Mouse (Mus musculus): ENCODE measurements at regions not wholly inside any gene's neighbourhood (a gene's known extent, or its start where the extent isn't known, plus 50 kb on each side); places are given as distances from the start of the nearest gene placed in this dataset.

DNA sequence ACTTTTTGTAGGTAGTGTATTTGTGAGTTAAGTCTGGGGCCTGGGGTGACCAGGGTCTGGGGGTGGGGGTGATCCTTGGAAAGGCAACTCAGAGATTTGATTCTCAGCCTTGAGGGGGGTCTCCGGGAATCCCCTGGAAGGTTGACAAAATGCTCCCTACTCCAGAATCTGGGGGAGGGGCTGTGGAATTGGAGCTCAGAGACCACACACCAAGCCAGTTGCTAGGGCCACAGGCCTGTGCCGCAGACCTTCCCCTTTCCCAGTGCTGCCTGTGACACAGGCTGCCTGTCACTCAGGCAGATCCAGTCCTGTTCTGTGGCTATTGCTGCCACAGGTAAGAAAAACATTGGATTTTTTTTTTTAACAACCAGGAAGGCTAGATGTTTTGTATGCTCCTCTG, 89.0 kb upstream of the Ercc6l2 start:
- no peak for TF ChIP-seq CTCF (IDR thresholded peaks at IDR 0.05)
- Histone ChIP-seq H3K27ac (no peak overlapping the region), H3K4me3 (no peak overlapping the region)
- intact Hi-C loops (cut with DNase I): no loop called here
- DNase-seq (ENCODE audit: extremely low spot score in 1 of 2, low spot score in 2 of 2): no peak

DNA sequence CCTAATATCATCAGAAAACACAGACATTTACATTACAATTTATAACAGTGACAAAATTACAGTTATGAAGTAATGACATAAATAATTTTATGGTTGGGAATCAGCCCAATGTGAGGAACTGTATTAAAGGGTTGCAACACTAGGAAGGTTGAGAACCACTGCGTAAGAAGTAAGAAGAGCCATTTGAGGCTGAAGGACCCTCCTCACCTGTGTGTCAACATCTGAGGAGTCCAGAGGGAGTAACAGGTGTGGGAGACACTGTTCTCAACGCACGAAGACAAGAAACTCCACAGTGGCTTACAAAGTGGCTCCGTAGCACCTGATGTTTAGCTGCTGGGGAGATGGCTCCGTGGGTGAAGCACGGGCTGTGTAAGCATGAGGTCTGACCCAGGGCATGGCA, 88.5 kb upstream of the Ercc6l2 start:
- no peak for TF ChIP-seq CTCF (IDR thresholded peaks at IDR 0.05)
- Histone ChIP-seq H3K4me3 (no peak overlapping the region), H3K27ac (no peak overlapping the region)
- DNase-seq (ENCODE audit: extremely low spot score in 1 of 2, low spot score in 2 of 2): no peak
- intact Hi-C loops (cut with DNase I): no loop called here

DNA sequence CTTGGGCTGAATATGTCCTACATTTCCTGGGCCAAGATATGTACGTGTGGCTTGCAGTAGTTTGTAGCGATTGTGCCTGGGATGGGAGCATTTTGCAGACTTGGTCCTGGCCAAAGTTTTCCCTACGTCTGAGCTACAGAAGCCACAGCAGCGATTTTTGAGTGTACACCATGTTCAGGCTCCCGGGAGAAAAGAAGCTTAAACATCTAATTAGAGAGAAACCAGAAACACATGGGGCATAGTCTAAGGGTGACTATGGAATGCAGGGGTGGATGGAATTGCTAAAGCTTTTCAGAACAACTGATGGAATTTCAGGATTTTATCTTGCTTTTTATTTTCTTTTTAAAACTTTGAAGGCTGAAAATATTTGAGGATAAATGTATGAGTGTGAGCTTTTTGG, 79.3 kb upstream of the Ercc6l2 start:
- intact Hi-C loops (cut with DNase I): no loop called here
- DNase-seq (ENCODE audit: extremely low spot score in 1 of 2, low spot score in 2 of 2): no peak
- H3K27ac ChIP-seq: no peak overlapping the region
- TF ChIP-seq CTCF (IDR thresholded peaks at IDR 0.05): no peak
- no peak overlapping the region for H3K4me3 ChIP-seq

DNA sequence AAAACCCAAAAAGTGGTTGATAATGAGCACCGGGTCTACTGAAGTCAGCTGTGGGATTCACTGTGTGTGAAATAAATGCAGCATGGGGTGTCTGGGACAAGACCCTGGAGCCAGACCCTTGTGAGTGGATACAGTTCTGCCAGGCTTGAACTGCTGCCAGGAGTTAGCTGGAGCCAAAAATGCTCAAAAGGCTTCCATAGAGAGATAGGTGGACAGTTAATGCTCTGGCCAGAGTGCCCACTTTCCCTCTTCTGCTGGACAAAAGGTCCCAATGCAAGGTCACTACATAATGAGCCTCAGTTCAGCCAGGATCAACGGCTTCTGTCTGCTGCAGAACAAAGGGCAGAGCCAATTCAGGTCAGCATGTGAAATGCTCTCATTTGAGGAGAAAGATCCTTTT, 73.2 kb upstream of the Ercc6l2 start:
- Histone ChIP-seq H3K27ac (no peak overlapping the region), H3K4me3 (no peak overlapping the region)
- DNase-seq (ENCODE audit: extremely low spot score in 1 of 2, low spot score in 2 of 2): no peak
- no peak for TF ChIP-seq CTCF (IDR thresholded peaks at IDR 0.05)
- intact Hi-C loops (cut with DNase I): no loop called here

DNA sequence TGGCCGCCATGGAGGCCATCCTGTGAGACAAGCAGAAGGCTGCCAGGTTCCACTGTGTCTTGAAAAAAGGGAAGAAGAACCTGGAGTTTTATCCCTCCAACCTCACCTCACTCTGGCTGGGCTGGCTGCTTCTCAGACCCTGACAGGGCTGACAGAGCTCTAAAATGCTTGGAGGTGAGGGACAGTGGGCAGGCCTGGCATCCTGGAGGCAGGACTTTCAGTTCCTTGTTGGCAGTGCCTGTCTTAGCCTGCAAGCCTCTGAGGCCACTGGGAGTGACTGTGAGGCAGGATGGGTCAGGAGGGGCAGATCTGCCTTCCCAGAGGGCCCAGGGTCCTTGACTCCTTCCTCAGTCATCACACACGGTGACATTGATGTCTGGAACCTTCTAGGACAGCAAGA, 66.3 kb upstream of the Ercc6l2 start:
- DNase-seq (ENCODE audit: extremely low spot score in 1 of 2, low spot score in 2 of 2): no peak
- H3K4me3 ChIP-seq: no peak overlapping the region
- H3K27ac ChIP-seq: no peak overlapping the region
- intact Hi-C loops (cut with DNase I): no loop called here
- no peak for TF ChIP-seq CTCF (IDR thresholded peaks at IDR 0.05)

DNA sequence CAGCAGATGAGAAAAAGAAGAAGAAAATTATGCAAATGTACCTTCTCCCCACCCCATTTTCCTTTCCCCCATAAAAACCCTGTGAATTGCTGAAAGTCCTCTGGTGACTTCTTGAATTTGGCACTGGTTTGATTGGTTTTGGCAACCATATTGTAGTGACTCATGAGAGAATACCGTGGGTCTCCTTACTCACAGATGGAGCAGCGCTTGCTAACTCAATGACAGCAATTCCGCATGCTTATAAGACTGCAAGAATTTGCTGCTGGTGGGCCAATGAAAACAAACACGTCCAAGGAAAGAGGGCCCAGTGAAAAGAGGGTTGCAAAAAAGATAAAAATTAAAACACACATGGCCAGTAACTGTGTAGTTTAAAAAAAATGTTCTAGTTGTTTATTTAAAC, 65.0 kb upstream of the Ercc6l2 start:
- H3K4me3 ChIP-seq: no peak overlapping the region
- H3K27ac ChIP-seq: no peak overlapping the region
- DNase-seq (ENCODE audit: extremely low spot score in 1 of 2, low spot score in 2 of 2): no peak
- intact Hi-C loops (cut with DNase I): no loop called here
- TF ChIP-seq CTCF (IDR thresholded peaks at IDR 0.05): no peak

DNA sequence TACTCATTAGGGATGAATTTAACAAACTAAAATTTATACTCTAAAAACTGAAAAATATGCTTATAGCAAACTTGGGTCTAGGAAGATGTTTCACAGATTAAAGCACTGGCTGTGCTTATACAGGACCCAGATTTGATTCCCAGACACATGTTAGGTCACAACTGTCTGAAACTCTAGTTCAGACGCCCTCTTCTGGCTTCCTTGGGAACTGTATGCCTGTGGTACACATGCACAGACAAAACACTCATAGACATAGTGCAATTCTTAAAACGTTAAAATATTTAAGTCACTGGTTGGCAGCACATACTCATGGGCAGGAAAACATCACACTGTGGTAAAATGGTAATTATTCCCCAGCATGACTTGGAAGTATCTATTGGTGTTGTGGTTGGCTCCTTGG, 63.8 kb upstream of the Ercc6l2 start:
- Histone ChIP-seq H3K27ac (no peak overlapping the region), H3K4me3 (no peak overlapping the region)
- intact Hi-C loops (cut with DNase I): no loop called here
- peak; percentile 2; the same call in 1 of the 2 replicates for TF ChIP-seq CTCF (IDR thresholded peaks at IDR 0.05)
- DNase-seq (ENCODE audit: extremely low spot score in 1 of 2, low spot score in 2 of 2): no peak

DNA sequence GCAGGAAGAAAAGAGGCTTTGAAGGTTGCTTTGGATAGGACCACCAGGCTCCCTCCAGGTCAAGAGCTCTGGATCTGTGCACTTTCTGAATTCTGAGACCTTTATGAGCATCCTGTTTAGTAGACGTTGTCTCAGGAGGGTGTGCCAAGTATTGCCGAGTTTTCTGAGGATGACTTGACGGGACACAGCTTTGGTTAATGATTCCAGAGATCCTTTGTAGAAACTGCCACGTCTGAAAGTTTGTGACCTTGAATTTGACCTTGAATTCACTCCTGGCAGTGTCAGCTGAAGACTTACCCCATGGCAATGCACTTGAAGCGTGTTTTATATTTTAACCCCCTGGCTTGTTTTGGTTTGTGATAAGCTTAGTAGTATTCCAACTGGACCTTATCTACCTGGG, 58.0 kb upstream of the Ercc6l2 start:
- Histone ChIP-seq H3K4me3 (no peak overlapping the region), H3K27ac (no peak overlapping the region)
- TF ChIP-seq CTCF (IDR thresholded peaks at IDR 0.05): no peak
- intact Hi-C loops (cut with DNase I): no loop called here
- no peak for DNase-seq (ENCODE audit: extremely low spot score in 1 of 2, low spot score in 2 of 2)

DNA sequence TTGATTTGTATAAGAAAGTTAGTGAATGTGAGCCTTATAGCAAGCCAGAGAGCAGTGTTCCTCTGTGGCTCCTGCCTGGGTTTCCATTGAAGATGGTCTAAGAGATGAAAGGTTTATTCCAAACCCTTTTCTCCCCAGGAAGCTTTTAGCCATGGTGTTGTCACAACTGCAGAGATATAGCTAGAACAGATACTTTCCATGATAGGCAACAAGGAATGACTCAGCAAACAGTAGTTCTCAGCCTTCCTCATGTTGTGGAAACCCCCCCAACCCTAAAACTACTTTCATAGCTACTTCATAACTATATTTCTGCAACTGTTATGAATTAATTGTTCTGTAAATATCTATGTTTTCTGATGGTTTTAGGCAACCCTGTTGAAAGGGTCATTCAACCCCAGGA, 53.5 kb upstream of the Ercc6l2 start:
- no peak overlapping the region for H3K27ac ChIP-seq
- H3K4me3 ChIP-seq: no peak overlapping the region
- DNase-seq (ENCODE audit: extremely low spot score in 1 of 2, low spot score in 2 of 2): no peak
- TF ChIP-seq CTCF (IDR thresholded peaks at IDR 0.05): no peak
- intact Hi-C loops (cut with DNase I): no loop called here

Data from left cerebral cortex, adult 2 months (tissue).